Mouse (Mus musculus): ENCODE measurements around the gene Rsrc2.
"Not testable (repeated sequence)": the region's sequence is repeated elsewhere in the genome, so short reads cannot be mapped to it uniquely, and the experiment has no call there.

The Rsrc2 gene

DNA sequence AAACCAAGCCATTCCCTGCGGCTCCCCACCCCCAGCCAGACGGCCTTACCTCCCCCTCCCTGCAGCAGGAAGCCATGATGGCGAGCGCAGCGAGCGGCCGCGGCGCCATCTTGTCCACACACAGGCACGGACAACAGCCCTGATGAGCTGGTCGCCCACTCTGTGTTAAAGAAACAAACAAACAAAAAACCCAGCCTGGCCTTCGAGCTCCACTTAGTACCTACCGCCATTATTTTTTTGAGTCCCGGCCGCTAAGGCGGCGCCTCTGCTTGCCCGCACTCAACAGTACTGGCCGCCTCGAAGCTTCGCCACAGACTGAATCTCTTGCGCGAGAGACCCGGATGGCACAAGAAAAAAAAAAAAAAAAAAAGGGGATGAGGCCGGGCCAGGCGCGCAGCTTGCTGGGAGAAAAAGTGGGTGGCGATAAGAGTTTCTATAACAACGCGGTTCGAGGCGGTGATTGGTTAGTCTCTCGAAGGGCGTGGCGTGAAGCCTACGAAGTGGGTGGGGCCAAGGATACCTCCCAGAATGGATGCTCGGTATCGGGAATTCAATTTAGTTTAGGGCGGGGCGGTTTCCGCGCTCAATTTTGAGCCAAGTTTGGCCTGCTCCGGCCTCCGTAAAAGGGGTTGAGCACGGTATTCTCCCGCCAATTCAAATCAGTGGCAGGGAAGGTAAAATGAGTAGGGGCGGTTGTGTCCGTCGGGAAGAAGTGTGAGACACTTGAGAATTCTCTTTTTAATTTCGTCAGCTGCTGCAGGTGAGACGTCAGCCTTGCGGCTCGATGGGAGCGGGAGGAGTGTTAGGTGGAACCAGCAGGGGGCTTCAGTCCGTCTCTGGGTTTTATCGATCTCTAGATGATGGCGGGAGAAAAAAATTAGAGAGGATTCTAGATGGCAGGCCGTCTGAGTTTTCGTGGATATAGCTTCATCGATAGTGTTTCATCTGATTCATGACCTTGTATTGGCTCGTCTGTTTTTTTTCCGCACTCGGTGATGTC is at the start of gene Rsrc2, which contains the start of gene Kntc1:
Rsrc2 (minus strand) TSS at position 350 of the 1,000 bp plus-strand sequence.
Kntc1 (plus strand) TSS at position 652 of the 1,000 bp plus-strand sequence.
- DNase-seq (ENCODE audit: low spot score in 2 of 2): peak; percentile 98 to 99

DNA sequence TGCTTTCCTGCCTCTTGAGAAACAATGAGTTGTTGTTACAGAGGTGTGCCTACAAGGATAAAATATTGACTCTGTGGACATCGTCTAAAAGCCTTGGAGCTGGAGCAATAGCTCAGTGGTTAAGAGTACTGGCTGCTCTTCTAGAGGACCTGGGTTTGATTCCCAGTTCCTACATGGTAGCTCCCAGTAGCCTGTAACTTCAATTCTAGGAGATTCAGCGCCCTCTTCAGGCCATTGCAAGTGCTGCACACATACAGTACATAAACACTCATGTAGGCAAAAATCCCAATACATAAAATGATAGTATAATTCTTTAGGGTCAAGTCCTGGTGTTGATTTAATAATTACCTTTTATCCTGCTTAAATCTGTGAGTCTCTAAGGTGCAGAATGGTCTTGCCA is 43.9 kb upstream of the Rsrc2 start:
- no peak for DNase-seq (ENCODE audit: low spot score in 2 of 2)

GRCm38 (mm10) chr5:123788976-123789375 is 39.8 kb upstream of the Rsrc2 start:
- no peak for DNase-seq (ENCODE audit: low spot score in 2 of 2)

DNA sequence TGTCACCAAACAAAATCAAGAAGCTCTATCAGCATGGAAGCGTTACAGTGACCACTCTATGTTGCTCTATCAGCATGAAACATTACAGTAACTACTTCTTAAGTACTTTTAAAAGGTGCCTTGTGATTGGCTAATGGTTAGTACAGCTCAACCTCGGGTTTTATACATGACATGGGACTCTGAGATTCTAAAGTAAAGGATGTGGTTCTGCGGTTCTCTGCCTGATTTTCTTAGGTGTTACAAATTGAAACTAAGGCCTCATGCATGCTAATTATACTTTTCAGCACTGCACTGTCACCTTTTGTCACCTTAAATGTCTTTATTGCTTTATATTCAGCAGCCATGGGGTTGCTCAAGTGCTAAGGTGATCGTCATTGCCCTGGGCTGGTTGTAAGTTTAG is 32.6 kb upstream of the Rsrc2 start:
- no peak for DNase-seq (ENCODE audit: low spot score in 2 of 2)

DNA sequence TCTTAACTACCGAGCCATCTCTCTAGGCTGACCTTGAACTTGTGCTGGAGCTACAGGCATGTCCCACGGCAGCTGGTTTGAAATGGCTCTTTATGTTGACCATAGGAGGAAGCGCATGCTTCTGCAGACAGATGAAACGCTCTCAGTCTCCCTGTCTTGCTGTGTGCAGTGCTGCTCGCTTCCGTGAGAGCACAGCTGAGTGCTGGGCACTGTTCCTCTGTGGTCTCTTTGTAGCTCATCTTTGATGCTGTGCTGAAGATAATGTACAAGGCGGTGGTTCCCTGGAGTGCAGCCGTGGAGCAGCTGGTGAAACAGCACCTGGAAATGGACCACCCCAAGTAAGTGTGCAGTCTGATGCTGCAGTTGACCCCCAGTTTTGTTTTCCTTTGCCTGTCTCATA is 31.5 kb upstream of the Rsrc2 start:
- peak in 1 of 2 experiments; percentile 10 for DNase-seq (ENCODE audit: low spot score in 2 of 2)

GRCm38 (mm10) chr5:123773441-123773840 is 24.2 kb upstream of the Rsrc2 start:
- DNase-seq (ENCODE audit: low spot score in 2 of 2): peak; percentile 8

DNA sequence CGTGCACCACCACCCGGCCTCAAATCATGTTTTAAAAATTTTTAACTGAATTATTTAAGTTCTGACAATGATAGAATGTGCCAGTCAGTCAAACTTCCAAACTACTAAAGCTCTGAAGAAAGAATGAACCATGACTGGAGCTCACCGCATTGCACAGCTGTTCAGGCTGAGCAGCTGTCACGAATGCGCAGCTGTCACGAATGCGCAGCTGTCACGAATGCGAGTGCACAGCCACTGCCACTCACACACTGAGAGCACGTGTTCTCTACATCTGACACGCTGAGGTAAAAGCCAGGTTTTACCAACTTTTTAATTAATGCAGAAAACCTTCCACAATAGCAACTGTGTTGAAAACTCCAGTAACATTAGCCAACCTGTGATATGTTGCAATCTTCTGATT is 17.2 kb upstream of the Rsrc2 start:
- DNase-seq (ENCODE audit: low spot score in 2 of 2): not testable (repeated sequence)

DNA sequence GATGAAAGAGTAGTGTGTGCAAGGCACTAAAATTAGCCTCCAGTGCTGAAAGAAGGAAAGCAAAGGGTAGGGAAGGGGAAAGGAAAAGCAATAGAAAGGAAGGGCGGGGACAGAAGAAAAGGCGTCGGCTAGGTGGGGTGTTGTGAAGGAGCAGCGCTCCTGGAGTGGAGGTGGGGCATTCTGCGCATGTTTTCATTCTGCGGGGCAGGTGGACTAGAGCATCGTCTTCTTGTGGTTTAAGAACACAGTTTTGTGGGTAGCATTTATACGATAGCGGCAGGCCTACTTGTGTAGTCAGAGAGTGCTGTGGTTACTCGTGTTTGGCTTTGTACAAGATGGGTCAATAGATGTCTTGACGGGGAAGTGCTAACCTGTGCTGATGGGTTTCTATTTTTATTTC is 16.3 kb upstream of the Rsrc2 start:
- peak in 1 of 2 experiments; percentile 10 for DNase-seq (ENCODE audit: low spot score in 2 of 2)

GRCm38 (mm10) chr5:123748339-123749064 is 712 bp downstream of the Rsrc2 start:
- peak in 1 of 2 experiments; percentile 6 for DNase-seq (ENCODE audit: low spot score in 2 of 2)

DNA sequence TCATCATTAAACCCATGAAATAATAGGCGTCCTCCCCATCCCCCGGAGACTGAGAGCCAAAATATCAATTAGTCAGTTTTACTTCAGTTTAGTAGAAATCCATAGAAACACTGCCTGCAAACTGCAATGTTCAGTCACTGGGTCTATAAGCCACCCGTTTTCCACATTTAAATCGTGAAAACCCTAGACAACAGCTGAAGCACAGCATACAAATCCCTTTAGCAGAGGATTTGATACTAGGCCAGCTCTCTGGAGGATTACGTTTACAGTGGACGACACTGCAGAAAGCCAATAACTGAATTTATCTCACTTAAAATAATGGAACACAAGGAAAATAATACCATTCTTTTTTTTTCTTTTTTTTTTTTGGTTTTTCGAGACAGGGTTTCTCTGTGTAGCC is 1.6 kb downstream of the Rsrc2 start:
- DNase-seq (ENCODE audit: low spot score in 2 of 2): no peak

GRCm38 (mm10) chr5:123746253-123746652 is 3.0 kb downstream of the Rsrc2 start:
- DNase-seq (ENCODE audit: low spot score in 2 of 2): no peak

DNA sequence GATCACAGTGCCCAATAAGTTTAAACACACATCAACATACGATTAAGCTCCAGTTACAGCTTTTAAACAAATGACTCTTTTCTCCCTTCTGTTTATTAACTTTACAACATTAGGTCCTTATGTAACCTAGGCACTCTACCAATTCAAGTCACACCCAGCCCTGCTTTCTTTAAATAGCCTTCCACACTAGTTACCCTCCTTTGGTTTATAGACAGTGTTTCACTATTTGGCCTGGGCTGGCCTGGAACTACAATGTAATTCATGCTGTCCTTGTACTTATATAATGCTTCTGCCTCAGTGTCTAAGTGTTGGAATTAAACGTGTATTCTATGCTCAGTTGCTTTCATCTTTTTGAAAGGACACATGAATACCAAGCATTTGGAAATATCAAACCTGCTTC is 4.9 kb downstream of the Rsrc2 start:
- DNase-seq (ENCODE audit: low spot score in 2 of 2): no peak

- DNase-seq (ENCODE audit: low spot score in 2 of 2): no peak
Measured at GRCm38 (mm10) chr5:123730981-123731380, 18.2 kb downstream of the Rsrc2 start.

DNA sequence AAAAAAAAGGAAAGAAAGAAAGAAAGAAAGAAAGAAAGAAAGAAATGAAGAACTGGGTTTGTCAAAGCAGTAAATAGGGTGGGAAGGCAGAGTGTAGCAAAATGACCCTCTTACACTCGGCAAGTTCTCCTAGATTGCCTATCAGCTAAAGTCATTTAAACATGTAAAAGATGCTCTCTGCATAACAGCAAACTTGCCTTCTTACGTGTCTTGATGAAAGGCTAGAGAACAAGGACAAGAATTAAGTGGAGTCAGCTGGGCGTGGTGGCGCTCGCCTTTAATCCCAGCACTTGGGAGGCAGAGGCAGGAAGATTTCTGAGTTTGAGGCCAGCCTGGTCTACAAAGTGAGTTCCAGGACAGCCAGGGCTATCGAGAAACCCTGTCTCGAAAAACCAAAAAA is 25.4 kb downstream of the Rsrc2 start:
- not testable (repeated sequence) for DNase-seq (ENCODE audit: low spot score in 2 of 2)

DNA sequence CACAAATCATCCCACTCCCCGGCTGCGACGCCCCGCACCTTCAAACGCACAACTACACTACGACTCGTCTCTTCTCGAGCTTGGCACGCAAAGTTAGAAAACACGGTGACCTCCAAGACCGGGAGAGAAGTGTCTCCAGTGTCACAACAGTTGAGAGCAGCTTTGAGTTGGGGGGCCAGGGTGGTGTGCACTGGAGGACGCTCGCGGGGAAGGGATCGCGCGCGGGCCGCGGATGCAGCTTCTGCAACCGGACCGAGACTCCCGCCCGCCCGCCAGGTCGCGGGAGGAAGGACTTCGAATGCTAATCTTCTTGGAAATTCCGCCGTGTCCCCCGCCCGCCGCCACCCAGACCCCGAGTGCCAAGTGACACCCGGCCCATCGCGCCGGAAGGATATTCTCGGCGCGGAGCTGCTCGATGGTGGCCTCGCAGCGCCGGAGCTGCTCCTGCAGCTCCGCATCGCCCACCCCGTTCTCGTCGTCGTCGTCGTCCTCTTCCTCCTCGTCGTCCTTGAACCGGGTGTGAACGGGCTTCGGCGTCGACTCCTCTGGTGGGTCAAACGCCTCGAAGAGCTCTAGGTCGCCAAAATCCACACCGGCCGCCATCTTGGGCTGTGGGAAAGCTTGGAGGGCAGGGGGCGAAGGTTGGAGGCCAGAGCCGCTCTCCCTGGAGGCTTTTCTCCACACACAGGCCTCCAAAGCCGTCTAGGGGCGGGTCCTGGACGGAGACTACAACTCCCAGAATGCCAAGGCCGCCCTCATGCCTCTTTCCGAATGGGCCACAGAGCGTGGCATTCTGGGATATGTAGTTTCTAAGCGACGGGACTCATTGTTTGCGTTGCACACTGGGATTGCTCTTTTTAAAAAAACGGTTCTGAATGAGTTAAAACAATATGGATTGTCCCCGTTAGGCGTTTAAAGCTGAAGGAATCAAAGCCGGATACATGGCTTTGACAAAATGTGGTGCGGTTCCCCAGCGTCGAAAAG is 28.6 kb downstream of the Rsrc2 start, which contains the start of gene Zcchc8:
Zcchc8 (minus strand) TSS at position 773 of the 984 bp plus-strand sequence.
- DNase-seq (ENCODE audit: low spot score in 2 of 2): peak; percentile 93 to 95

DNA sequence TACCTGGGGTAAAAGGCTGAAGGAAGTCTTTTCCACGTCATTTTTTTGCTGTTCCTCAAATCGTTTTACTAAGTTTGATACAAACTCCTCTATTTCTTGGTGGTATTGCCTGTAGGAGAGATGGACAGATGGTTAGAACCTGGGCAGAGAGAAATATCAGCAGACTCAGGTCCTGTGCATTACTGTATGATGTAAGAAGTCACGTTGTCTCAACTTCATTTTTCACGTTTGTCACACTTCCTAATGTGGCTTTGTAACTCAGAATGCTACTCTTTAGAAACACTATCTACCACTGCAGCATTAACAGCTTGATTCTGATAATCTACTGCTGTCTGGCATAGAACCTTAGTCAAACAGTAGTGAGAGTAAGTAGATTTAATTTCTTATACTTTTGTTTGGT is 34.6 kb downstream of the Rsrc2 start:
- DNase-seq (ENCODE audit: low spot score in 2 of 2): no peak

GRCm38 (mm10) chr5:123713782-123714181 is 35.4 kb downstream of the Rsrc2 start:
- DNase-seq (ENCODE audit: low spot score in 2 of 2): peak in 1 of 2 experiments; percentile 18

DNA sequence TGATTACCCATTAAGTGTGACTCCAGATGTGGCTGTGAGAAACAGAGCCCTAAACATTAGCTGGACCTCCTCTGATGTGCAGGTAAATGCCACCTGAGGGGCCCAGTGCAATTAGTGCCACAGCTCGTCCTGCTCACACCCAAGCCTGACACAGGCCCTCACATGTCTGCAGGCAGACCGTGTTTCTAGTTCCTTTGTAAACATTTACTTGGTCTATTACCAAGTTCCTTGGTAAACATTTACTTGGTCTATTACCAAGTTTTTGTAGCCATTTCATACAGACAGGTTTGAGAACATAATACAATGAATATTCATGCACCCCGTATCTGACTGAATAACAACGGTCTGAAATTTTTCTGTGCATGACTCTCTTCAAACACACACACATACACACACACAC is 39.6 kb downstream of the Rsrc2 start:
- DNase-seq (ENCODE audit: low spot score in 2 of 2): no peak

GRCm38 (mm10) chr5:123708598-123708997 is 40.6 kb downstream of the Rsrc2 start:
- no peak for DNase-seq (ENCODE audit: low spot score in 2 of 2)

DNA sequence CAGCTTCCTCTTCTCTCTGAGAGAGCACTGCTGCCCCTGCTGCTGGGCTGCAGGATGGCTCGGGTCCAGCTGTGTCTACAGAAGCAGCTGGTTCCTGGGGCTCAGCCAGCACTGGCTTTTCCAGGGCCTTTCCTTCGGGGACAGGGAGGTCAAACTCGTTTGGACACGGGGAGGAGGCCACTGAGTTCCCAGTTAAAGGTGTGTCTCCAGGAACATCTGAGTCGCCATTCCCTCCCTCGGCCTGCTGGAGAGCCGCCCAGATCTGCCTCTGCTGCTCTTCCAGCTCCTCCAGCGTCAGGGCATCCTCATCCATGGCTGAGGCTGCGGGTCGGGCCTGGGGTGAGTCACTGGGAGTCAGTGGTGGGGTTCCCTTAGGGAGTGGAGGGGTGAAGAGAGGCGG is 48.6 kb downstream of the Rsrc2 start:
- no peak for DNase-seq (ENCODE audit: low spot score in 2 of 2)

GRCm38 (mm10) chr5:123699198-123699597 is 50.0 kb downstream of the Rsrc2 start:
- DNase-seq (ENCODE audit: low spot score in 2 of 2): peak; percentile 55 to 63
